Mouse (Mus musculus): ENCODE measurements around the gene P3h3.
A peak's percentile ranks its signal among the peaks of the same experiment; 100 is the strongest.
"Not testable (repeated sequence)": the region's sequence is repeated elsewhere in the genome, so short reads cannot be mapped to it uniquely, and the experiment has no call there.

Gene P3h3

DNA sequence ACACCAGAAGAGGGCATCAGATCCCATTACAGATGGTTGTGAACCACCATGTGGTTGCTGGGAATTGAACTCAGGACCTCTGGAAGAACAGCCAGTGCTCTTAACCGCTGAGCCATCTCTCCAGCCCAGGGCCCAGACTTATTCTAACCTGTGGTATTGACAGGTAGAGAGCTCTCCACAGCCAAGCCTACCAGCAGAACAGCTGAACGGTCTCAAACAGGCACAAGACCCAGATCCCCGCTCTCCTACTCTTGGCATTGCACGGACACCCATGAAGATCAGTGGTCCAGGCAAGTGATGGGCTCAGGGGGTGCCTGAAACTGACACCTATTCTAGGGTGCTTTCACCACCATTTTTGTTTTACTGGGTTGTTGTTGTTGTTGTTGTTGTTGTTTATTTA lies 26.4 kb downstream of the P3h3 start:
- not testable (repeated sequence) for DNase-seq (ENCODE audit: low spot score in 2 of 2)

DNA sequence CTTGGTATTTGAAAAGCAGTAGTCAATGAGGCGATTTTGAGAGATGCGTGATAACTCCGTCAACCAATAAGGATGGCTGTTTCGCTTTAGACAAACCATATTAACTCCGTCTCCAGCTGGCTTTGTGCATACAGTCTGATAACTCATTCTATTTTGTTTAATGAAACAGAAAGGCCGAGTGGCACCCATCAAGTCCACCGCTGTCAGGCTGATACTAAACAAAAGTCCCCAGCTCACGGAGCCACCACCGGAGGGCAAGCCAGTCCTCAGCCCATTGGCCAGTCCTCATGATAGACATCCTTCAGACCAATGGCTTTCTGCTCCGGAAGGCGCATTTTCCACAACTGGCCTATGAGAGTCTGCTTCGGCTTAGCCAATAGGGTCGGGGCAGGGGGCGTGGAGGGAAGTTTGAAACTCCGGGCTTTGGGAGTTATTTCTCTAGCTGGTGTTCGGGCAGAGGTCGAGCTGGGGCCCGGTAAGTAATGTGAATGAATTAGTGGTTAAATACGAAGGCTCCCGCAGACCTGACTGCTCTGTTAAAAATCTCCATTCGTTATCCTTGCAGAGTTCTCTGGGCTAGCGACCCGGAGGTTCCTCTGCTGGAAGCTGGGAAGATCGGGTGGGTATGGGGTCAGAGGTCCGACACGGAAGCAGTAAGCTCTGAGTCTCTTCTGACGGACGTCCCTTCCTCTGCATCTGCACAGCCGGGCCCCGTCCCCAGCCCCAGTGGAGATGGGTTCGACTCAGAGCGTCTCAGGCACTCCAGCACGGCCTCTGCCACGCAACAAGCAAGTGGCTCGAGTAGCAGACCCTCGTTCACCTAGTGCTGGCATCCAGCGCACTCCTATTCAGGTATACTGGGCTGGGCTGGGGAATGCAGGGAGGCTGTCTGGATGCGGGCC lies 27.5 kb downstream of the P3h3 start:
- peak; percentile 96 to 98 for DNase-seq (ENCODE audit: low spot score in 2 of 2)

DNA sequence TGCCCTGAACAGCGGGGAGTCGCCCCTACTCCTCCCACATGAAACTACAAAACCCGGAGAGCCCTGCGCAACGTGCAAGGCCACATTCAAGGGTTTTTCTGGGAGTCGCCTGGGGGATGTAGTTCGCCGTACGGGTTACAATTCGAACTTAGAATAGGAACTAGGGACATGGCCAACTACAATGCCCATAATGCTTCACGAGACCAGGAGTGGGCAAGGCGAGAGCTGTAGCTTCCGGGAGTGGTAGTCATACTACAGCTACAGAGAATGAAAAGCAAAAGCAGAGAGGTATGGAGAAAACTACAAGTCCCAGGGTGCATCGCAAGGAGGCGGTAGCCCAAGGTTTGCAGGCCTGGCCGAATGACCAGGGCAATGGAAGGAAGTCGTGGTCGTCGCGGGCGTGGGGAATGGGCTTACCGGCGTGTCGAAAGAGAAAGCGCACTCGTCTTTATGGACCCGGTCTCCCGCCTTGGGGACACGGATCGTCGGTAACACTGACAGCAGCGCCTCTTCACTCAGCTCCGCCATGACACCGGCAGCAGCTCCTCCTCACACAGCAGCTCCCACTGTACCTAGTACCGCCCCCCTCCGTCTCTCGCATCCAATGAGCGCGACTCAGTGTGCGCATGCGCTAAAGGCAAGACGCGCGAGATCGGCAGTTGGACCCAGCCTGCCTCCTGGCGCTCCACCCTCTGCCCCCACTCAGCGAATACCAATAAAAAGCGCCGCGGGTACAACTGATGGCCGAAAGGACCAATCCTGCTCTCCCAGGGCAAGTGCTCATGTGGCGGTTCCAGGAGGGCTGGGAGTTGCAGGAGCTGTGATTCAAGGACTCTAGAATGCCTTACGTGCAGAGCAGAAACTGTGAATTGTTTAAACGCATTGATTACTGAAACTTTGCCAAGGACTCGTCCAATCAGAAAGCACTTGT lies 28.4 kb downstream of the P3h3 start, which contains the start of the genes Usp5 and Cdca3:
Usp5 (minus strand) TSS at position 617 of the 931 bp plus-strand sequence.
Cdca3 (plus strand) TSS at position 680 of the 931 bp plus-strand sequence.
- peak; percentile 100 for DNase-seq (ENCODE audit: low spot score in 2 of 2)

DNA sequence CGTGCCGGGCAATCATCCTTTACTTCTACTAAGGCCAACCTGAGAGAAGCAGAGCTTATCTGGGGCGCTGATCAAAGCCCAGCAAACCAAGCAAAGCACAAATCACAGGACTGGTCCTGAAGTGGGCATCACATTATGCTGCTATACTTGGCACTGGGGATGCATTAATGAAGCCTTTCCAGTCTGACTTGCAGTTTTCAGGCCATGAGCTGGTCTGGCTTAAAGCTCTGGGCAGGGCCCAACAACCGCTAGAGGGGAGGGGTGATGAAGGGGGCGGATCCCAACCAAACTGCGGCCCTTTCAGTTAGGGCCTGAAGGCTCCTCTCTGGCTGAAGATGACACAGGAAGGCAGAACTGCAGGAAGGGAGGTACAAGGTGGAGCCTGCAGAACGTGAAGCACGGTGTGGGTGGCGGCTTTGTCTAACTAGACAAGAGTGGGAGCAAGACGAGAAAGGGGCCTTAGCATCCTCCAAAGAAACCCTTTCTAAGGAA lies 29.4 kb downstream of the P3h3 start:
- DNase-seq (ENCODE audit: low spot score in 2 of 2), result peak in 1 of 2 experiments; percentile 72

DNA sequence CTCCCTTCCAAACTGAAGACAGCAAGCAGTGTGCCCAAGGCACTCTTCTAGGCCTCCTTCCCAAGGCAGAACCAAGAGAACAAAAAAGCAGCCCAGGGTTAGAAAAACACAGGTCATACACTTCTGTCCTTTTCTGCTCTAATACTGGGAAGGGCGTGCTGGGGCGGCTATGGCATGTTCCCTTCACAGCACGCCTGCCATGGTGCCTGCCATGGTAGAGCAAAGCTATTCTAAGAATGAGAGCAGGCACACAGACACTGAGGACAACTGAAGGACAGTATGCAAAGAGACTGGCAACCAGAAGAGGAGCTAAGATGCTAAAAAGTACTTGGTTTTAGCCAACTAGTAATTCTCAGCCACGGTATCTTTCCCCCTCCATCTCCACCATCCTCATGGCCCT lies 35.5 kb downstream of the P3h3 start:
- DNase-seq (ENCODE audit: low spot score in 2 of 2), result no peak

DNA sequence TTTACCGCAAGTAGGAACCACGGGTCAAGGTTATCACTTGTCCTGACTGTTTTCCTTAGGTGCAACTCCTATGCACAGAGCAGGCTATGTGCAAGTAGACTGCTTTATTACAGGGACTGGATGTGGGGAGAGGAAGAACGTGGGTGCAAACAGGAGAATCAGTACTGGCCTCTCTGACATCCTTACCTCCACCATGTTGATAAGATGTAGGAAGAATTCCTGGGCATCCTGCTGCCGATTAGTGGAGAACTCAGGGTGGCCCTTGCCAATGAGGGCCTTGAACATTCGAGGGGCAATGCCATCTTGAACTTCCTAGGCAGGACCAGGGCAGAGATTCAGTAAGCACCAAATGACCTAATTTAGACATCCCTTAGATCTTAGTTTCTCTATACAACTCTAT lies 36.7 kb downstream of the P3h3 start:
- DNase-seq (ENCODE audit: low spot score in 2 of 2), result no peak

DNA sequence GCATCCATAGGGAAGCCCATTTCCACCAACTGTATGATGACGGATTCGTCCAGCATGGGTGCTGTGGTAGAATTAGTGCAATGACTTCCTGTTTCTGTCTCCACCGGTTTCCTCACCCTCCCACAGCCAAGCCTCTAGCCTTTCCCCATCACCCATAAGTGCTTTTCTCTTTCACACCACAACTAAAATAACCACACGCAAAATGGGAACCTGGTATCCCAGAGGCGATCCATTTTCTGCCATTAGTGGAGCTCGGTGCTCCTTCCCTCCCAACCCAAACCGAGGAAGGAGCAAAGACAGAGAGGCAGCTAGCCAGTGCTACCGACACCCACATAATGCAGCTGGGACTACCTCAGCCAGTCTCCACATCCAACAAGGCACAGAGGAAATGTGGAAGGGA lies 39.6 kb downstream of the P3h3 start:
- DNase-seq (ENCODE audit: low spot score in 2 of 2), result no peak

DNA sequence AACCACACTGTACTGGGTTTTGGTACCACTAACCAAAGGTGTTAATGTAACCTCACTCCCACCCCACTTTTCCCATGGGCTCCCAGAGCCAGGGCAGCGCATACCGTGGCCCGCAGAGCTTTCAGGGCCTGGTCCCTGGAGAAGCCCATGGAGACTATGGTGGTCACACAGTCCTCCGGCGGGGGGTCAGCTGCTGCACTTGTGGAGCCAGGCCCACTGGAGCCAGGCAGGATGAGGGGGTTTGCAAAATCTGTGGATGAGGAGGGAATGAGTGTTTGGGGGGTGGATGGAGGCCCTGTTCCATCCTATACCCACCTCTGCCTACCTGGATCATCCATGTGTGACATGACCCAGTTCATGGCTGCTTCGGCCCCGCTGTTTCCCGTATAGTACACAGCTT lies 40.0 kb downstream of the P3h3 start:
- no peak for DNase-seq (ENCODE audit: low spot score in 2 of 2)

DNA sequence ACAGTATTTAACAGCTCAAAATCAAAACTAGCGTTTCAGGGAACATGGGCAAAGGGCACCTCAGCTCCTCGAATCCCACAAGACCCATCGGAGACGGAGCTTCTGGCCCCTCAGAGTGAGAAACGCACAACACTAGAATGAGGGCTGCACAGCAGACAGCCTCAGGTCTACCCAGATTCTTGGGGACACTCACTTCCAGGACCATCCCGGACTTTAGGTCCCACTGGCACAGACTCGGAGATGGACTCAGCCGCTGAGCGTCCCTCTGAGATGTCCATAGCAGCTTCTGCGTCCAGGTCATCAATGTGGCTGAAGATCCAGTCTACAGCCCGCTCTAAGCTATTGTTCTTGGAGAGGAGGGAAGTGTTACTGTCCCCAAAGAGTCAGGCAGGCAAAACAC lies 40.4 kb downstream of the P3h3 start:
- no peak for DNase-seq (ENCODE audit: low spot score in 2 of 2)

DNA sequence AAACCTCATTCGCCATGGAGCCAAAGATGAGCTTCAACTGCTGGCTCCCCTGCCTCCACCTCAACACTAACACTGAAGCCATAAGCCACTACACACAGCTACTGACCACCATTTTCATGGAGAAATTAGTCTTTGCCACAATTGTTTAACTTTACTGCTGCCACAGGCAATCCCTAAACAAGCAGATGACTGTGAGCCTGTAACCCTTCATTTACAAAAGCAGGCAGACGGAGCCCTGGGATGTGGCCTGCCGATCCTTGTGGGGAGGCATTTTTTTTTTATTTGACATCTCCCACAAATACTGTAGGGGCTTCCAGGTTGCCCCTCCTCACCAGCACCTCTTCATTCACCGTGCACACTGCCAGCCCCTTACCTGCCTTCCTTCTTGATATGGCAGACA lies 40.9 kb downstream of the P3h3 start:
- no peak for DNase-seq (ENCODE audit: low spot score in 2 of 2)

DNA sequence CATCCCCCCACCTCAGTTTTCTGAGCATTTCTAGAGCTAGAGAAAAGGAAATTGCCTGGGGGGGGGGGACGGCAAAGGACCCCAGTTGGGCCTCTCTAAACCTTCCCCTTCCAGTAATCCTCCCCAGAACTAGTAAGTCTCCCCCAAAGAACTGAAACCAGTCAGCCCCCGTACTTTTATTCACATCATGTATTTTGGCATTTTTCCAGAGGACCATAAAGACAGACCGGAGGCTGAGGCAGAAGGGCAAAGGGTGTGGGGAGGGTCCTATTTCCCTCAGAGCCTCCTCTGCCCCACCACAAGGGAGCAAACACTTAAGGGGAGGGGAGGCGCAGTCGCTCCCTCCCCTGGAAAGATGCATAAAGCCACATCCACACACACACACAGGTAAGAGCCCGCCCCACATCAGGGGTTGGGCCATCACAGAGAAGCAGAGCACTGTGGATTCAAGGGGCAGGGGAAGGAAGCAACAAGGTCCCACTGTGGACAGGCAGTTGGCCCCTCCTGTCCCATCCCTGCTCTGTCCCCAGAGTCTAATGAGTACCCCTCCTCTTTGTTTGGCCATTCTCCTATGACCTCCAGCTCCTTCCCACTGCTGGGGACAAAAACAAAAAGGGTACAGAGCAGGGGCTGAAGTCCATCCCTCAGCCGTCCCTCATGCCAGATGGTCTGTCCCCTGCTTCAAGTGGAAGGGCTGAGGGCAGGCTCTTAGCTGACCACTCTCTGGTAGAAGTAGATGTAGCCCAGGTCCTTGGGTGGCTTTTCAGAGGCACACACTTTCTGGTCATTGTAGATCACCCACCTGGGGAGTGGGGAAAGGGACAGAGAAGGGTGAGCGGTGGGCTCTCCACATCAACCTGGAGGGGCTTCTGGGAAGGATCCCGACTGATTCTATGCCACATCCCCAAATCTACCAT lies 42.4 kb downstream of the P3h3 start:
- no peak for DNase-seq (ENCODE audit: low spot score in 2 of 2)

DNA sequence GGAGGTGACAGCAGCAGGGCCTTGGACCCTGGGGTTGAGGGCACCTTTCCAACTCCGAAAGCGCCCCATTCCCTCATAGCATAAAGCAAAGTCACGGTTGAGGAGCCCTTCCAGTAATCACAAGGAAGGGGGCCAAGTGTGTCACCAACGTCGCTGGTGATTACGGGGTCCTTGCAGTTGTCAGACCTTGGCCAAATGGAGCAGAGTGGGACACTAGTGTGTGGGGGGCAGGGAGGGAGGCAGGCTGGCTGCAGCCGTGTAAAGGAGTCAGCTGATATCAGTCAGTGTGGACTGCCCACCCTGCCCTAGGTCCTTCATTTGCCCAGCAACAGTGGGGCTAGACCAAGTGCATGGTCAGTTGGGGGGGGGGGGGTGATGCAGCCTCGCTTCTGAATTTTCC lies 43.1 kb downstream of the P3h3 start:
- DNase-seq (ENCODE audit: low spot score in 2 of 2), result peak in 1 of 2 experiments; percentile 66

DNA sequence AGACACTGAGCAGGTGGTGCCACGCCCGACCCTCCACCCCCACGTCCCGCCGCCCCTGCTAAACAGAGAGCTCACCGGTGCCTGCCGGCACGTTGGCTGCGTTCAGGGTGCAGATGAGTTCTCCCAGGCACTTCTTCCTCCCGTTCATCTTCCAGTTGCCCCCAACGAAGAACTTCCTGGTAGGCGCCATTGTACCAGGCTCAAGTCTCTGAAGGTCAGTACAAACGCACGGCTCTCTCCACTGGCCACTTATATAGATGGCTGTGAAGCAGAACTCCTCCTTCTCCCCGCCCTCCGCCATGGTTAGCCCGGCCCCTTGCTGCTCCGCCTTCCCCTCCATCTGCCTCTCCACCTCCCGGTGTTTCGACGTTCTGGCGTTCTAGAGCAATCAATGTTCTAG lies 43.6 kb downstream of the P3h3 start, which contains the start of gene Tpi1:
Tpi1 (minus strand) TSS at position 364 of the 400 bp plus-strand sequence.
- DNase-seq (ENCODE audit: low spot score in 2 of 2), result peak; percentile 95

DNA sequence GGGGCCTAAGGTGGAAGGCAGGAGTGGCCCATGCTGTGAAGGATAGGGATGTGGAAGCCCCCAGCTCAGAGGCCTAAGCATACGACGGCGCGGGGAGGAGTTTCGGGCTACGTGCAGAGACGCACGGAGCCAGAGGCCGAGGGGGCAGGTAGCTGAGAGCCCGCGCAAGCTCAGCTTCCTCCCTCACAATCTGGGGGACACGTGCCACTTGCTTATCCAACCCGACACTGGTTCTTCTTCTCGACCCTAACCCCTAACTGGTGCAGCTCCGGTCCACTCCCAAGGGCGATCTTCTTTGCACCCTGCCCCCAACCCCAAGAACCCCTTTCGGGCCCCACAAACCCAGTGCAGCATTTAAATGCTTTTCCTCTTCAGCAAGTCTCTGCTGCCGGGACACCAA lies 44.1 kb downstream of the P3h3 start:
- peak; percentile 85 to 90 for DNase-seq (ENCODE audit: low spot score in 2 of 2)

DNA sequence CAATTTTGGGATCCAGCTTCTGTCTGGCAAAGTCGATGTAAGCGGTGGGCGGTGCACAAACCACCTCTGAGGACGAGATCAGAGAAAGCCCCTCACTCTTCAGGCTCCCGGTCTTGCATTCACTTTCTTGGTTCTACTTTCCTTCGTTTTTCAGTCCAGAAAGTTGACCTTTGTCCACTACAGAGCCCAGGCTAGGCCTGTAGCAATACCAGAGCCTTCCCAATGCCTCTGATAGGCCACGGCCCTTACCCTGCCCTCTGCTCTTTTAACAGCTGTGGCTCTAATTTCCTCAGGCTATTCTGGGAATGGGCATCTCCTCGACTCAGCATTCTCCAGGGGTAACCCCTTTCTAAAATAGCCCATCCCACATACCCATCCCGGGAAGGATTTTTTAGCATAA lies 44.7 kb downstream of the P3h3 start:
- no peak for DNase-seq (ENCODE audit: low spot score in 2 of 2)

DNA sequence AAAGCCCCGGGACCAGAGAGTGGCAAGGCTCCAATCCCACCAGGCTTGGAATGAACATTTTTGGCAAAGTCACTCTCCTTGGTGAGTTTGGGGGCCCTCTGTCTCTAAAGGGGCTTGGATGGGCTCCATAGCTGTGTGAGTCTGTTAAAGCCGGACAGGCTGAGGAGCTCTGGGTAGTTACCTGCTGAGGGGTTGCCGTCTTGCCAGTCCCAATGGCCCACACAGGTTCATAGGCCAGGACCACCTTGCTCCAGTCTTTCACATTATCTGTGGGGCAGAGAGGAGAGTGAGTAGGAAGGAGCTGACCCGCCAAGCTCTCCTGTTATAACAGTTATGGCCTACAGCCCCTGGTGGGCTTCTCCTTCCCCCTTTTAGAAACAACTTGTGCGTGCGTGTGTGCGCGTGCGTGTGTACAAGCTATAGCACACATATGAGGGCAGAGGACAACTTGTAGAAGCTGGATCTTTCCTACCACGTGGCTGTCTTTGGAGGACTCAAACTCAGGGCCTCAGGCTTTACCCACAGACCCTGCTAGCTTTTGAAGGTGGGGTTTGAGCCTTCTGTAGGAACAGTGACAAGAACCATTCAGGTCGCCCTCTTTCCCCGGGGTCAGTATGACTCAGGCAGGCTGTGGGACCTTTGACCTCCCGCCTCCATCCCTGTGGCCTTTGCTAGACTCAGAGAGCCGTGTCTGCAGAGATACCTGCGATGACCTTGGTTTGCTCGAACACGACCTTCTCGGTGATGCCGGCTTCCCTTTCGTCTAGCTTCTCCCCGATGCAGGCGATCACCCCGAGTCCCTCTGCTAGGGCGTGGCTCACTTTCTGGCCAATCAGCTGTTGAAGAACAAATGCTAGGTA lies 45.6 kb downstream of the P3h3 start:
- peak in 1 of 2 experiments; percentile 68 for DNase-seq (ENCODE audit: low spot score in 2 of 2)

DNA sequence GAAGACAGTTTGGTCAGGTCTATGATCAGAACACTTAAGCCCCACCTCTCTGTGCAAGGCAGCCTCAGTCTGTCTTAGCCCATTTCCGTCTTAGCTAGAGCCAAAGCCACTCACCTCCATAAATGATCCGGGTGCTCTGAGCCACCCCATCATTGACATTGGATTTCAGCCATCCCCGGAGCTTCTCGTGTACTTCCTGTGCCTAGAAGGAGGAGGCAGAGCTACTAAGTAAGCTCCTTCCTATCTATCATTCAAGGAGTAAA lies 46.2 kb downstream of the P3h3 start:
- DNase-seq (ENCODE audit: low spot score in 2 of 2), result no peak

DNA sequence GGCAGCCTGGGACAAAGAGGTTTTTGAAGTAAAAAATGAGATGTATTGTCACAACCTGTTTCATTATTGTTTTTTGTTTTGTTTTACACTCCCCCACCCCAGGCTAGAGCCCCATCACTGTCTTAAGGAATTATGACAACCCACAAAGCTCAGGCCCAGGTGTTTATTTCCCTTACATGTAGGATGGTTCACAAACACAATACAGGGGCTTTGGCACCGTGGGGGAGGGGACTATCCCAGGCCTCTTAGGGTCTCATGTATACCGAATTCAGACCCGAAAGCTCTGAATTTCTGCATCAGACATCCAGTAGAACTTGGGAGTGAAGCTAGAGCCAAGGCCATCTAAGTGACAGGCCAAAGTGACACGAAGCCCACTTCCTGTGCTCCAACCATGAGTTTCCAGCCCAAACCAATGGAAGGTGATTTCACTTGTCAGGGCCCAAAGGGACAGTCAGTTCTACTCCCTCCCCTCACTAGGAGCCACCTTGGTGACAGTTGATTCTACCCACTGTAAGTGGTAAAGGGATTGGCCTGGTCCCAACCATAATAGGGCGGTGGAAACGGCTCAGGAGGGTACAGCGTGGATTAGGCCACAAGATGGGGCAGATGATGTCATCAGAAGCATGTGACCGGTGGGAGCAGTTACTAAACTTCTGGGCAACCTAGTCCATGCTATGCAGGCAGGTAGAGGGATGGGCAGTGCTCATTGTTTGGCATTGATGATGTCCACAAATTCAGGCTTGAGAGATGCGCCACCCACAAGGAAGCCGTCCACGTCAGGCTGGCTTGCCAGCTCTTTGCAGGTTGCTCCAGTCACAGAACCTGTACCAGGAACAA lies 46.8 kb downstream of the P3h3 start:
- not testable (repeated sequence) for DNase-seq (ENCODE audit: low spot score in 2 of 2)

DNA sequence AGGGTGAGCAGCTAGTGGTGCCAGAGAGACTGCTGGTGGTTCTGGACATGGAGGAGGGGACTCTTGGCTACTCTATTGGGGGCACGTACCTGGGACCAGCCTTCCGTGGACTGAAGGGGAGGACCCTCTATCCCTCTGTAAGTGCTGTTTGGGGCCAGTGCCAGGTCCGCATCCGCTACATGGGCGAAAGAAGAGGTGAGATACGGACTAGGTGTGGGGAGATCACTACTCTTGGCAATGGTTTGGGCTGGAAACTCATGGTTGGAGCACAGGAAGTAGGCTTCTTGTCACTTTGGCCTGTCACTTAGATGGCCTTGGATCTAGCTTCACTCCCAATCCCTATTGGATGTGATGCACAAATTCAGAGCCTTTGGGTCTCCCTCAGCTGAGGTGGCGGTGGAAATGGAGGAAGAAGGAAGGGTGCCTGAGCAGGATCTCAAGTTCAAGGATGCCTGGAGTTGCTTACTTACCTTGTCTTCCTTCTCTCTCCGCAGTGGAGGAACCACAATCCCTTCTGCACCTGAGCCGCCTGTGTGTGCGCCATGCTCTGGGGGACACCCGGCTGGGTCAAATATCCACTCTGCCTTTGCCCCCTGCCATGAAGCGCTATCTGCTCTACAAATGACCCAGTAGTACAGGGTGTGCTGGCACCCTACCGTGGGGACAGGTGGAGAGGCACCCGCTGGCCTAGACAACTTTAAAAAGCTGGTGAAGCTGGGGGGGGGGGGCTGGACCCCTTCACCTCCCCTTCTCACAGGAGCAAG lies 47.6 kb downstream of the P3h3 start:
- peak in 1 of 2 experiments; percentile 49 for DNase-seq (ENCODE audit: low spot score in 2 of 2)
